In the genomic region with DNA sequence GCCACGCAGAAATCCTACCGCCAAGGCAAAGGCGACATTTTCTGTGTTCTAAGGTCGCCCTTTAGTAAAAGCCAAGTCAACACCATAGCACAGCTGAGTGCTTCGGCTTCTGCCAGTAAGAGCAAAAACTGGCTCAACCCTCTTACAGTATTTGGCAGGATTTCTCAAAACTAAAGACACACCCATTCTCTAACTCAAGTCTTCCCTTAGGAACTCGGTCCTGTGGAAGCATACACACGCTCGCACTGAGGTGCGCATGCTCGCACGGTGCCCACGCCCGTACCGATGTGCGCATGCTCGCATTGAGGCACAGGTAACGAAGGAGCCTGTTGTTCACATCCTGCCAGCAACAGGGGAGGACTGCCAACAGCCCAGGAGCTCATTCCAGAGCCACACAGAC, we compare ENCODE assay signal across 8 mouse cellular contexts. TPM values are rescaled to one million over a fixed set of nuclear protein-coding genes. Genes with fewer than 3 reads are reported as not detected.
DNase-seq lines count a peak whose midpoint lies in the region; ATAC-seq and TF ChIP-seq lines count a peak whose summit lies in the region.

No protein-coding gene starts in this region.

- H3K4me1 ChIP-seq in kidney, postnatal 0 days (replicated peaks; ENCODE audit: insufficient read depth, low read length): 0 out of 2 replicates have a peak, but pooled peaks cover 10% of the 10 kb centered on the region

- H3K4me2 ChIP-seq in kidney, postnatal 0 days (ENCODE audit: low read length): no peak overlapping the region

- no peaks in the 10 kb centered on the region for H3K27me3 ChIP-seq in kidney, postnatal 0 days (ENCODE audit: insufficient read depth, low read length)

- no peaks in the 10 kb centered on the region for H3K9me3 ChIP-seq in kidney, postnatal 0 days (replicated peaks; ENCODE audit: low read length)

- no peak for TF ChIP-seq CTCF in kidney, postnatal 0 days (IDR thresholded peaks at IDR 0.05; ENCODE audit: low read depth)

- no peaks in the 10 kb centered on the region for H3K36me3 ChIP-seq in kidney, postnatal 0 days (ENCODE audit: insufficient read depth, low read length)

- H3K4me3 ChIP-seq in kidney, postnatal 0 days (replicated peaks; ENCODE audit: low read depth, low read length): no peak overlapping the region

- no peak overlapping the region for H3K27ac ChIP-seq in kidney, postnatal 0 days

- DNase-seq in kidney, postnatal 0 days (ENCODE audit: low spot score): peak; percentile 64
- DNase-seq in kidney, adult 11 months: no peak
- peak; percentile 47 for DNase-seq in WW6 (ENCODE audit: low read depth, low spot score)
- peak; percentile 25 to 27 for DNase-seq in frontal cortex, postnatal 10 days (ENCODE audit: low spot score in 2 of 2)
- peak; percentile 69 for DNase-seq in layer of hippocampus, adult 9-11 months
- peak; percentile 57 for DNase-seq in ovary, postnatal 14 days (ENCODE audit: low spot score)
- no peak for DNase-seq in spleen, postnatal 14 days (ENCODE audit: low spot score in 2 of 2)

- no peak for ATAC-seq in kidney, postnatal 0 days (replicated peaks; ENCODE audit: low FRiP score, low read depth)
- no peak for ATAC-seq in erythroblast, adult 5-6 weeks (replicated peaks; ENCODE audit: low FRiP score, poor library complexity, severe bottlenecking)

- WGBS in kidney, postnatal 0 days: 72% methylated on average over 17 of the region's 17 CpGs

- no peak overlapping the region for H3K9ac ChIP-seq in kidney, postnatal 0 days (ENCODE audit: low read depth, low read length)

RNA-seq across cellular contexts. Expression of gene Smad5, which starts 20.5 kb away (rescaled TPM):
- 23.9 and 26.3 TPM in 2 replicates for polyA plus RNA-seq in kidney, postnatal 0 days (2015; fragmentation: Nextera tagmentation; extraction: Ambion mirVana)
- total RNA-seq in erythroblast, adult 5-6 weeks (2015; ENCODE audit: low replicate concordance): 9.4 and 11.0 TPM in 2 replicates
- 2.4 and 6.7 TPM in 2 replicates for total RNA-seq in erythroblast, adult 5-6 weeks (2017; ENCODE audit: low replicate concordance)

Comparison
In these comparisons a context has a peak if more than half of its experiments do, and no peak if none do; other contexts are left out.
1. DNase-seq: peak in kidney, postnatal 0 days (single experiment), WW6 (single experiment), frontal cortex, postnatal 10 days (2 of 2), layer of hippocampus, adult 9-11 months (single experiment) and ovary, postnatal 14 days (single experiment); none in kidney, adult 11 months (single experiment) and spleen, postnatal 14 days (0 of 2).